Comparison of ENCODE assay signal across 20 mouse cellular contexts in genomic region chr1:189644700-189645345, GRCm38 (mm10). TPM values are rescaled to one million over a fixed set of nuclear protein-coding genes. Genes with fewer than 3 reads are reported as not detected.
A peak's percentile ranks its signal among the peaks of the same experiment; 100 is the strongest.
DNase-seq lines count a peak whose midpoint lies in the region; ATAC-seq and TF ChIP-seq lines count a peak whose summit lies in the region.
"Had no signal": no experiment of that assay in that cellular context is flagged by ENCODE, and none has a peak within 500 bp of the region (broad histone marks: within the 10 kb centered on the region; RNA-seq: fewer than 3 reads in every experiment).

No protein-coding gene starts in this region.

- TF ChIP-seq CTCF in midbrain, postnatal 0 days (IDR thresholded peaks at IDR 0.05) = no peak
- TF ChIP-seq CTCF in intestine, postnatal 0 days (IDR thresholded peaks at IDR 0.05; ENCODE audit: low read depth) = no peak

- H3K4me2 ChIP-seq in forebrain, embryonic 12.5 days = no peak overlapping the region
- H3K4me2 ChIP-seq in forebrain, embryonic 11.5 days (ENCODE audit: low read depth, low read length, severe bottlenecking) = no peak overlapping the region
- no peak overlapping the region for H3K4me2 ChIP-seq in forebrain, embryonic 15.5 days (replicated peaks)
- no peak overlapping the region for H3K4me2 ChIP-seq in midbrain, postnatal 0 days (ENCODE audit: low read depth, low read length, poor library complexity, severe bottlenecking)
- H3K4me2 ChIP-seq in intestine, postnatal 0 days (replicated peaks; ENCODE audit: low read depth) = no peak overlapping the region
- H3K4me2 ChIP-seq: heart, embryonic 11.5 days; neural tube, embryonic 12.5 days had no signal

- H3K27ac ChIP-seq in forebrain, embryonic 12.5 days = peak overlapping the region; percentile 68
- H3K27ac ChIP-seq in forebrain, embryonic 11.5 days (ENCODE audit: low read depth, low read length) = no peak overlapping the region
- H3K27ac ChIP-seq in forebrain, embryonic 15.5 days (replicated peaks) = peak overlapping the region; percentile 84
- H3K27ac ChIP-seq in midbrain, postnatal 0 days (ENCODE audit: low read depth, low read length) = peak overlapping the region; percentile 67
- no peak overlapping the region for H3K27ac ChIP-seq in intestine, postnatal 0 days (ENCODE audit: low read depth, low read length)
- H3K27ac ChIP-seq: kidney, postnatal 0 days; neural tube, embryonic 12.5 days had no signal

- H3K4me1 ChIP-seq in forebrain, embryonic 12.5 days = no peaks in the 10 kb centered on the region
- H3K4me1 ChIP-seq in forebrain, embryonic 11.5 days (replicated peaks; ENCODE audit: control insufficient read depth, insufficient read depth, low read length) = no peaks in the 10 kb centered on the region
- peaks cover 13% of the 10 kb centered on the region for H3K4me1 ChIP-seq in forebrain, embryonic 15.5 days
- H3K4me1 ChIP-seq in midbrain, postnatal 0 days (ENCODE audit: insufficient read depth, low read length) = no peaks in the 10 kb centered on the region
- no peaks in the 10 kb centered on the region for H3K4me1 ChIP-seq in intestine, postnatal 0 days (replicated peaks; ENCODE audit: control insufficient read depth, insufficient read depth, low read length)
- H3K4me1 ChIP-seq: neural tube, embryonic 12.5 days had no signal

- H3K36me3 ChIP-seq in forebrain, embryonic 12.5 days (replicated peaks) = peaks cover 86% of the 10 kb centered on the region
- H3K36me3 ChIP-seq in forebrain, embryonic 11.5 days (ENCODE audit: control insufficient read depth, insufficient read depth, low read length) = peaks cover 6% of the 10 kb centered on the region
- H3K36me3 ChIP-seq in forebrain, embryonic 15.5 days = peaks cover 3% of the 10 kb centered on the region; the same call in 1 of the 2 replicates
- H3K36me3 ChIP-seq in midbrain, postnatal 0 days (ENCODE audit: insufficient read depth, low read length) = no peaks in the 10 kb centered on the region
- H3K36me3 ChIP-seq in intestine, postnatal 0 days (ENCODE audit: control insufficient read depth, insufficient read depth) = peaks cover 39% of the 10 kb centered on the region

- H3K4me3 ChIP-seq in forebrain, embryonic 12.5 days (replicated peaks) = no peak overlapping the region
- H3K4me3 ChIP-seq in forebrain, embryonic 11.5 days (ENCODE audit: low read depth, low read length) = no peak overlapping the region
- H3K4me3 ChIP-seq in forebrain, embryonic 15.5 days = no peak overlapping the region
- H3K4me3 ChIP-seq in midbrain, postnatal 0 days (ENCODE audit: low read depth, low read length) = no peak overlapping the region
- H3K4me3 ChIP-seq in intestine, postnatal 0 days (ENCODE audit: low read depth, low read length) = no peak overlapping the region
- H3K4me3 ChIP-seq: neural tube, embryonic 12.5 days had no signal

- DNase-seq in forebrain, embryonic 11.5 days (ENCODE audit: low spot score) = no peak
- peak; percentile 30 to 32 for DNase-seq in layer of hippocampus, postnatal 10 days (ENCODE audit: low spot score in 2 of 2)
- DNase-seq in layer of hippocampus, postnatal 25 days (ENCODE audit: extremely low spot score in 1 of 2, low spot score in 1 of 2) = no peak
- peak; percentile 43 for DNase-seq in midbrain, postnatal 0 days (ENCODE audit: low spot score)
- DNase-seq in ovary, postnatal 14 days (ENCODE audit: low spot score) = no peak
- DNase-seq: adrenal gland, adult 2 months; cerebellum, adult 11 months; cerebellum, postnatal 25 days; gastrocnemius, postnatal 36 days; lung, adult 18-20 months; lung, postnatal 36 days; retina, postnatal 1 day; thymus, postnatal 36 days had no signal

- no peaks in the 10 kb centered on the region for H3K9me3 ChIP-seq in forebrain, embryonic 12.5 days
- H3K9me3 ChIP-seq in forebrain, embryonic 11.5 days (ENCODE audit: control insufficient read depth, low read length) = no peaks in the 10 kb centered on the region
- no peaks in the 10 kb centered on the region for H3K9me3 ChIP-seq in forebrain, embryonic 15.5 days
- no peaks in the 10 kb centered on the region for H3K9me3 ChIP-seq in midbrain, postnatal 0 days (ENCODE audit: low read length)
- H3K9me3 ChIP-seq in intestine, postnatal 0 days (ENCODE audit: control insufficient read depth) = no peaks in the 10 kb centered on the region
- H3K9me3 ChIP-seq: neural tube, embryonic 12.5 days had no signal

- 85% methylated on average over 3 of the region's 3 CpGs for WGBS in forebrain, embryonic 12.5 days
- WGBS in forebrain, embryonic 11.5 days = 82% methylated on average over 3 of the region's 3 CpGs
- WGBS in forebrain, embryonic 15.5 days = 47% methylated on average over 3 of the region's 3 CpGs
- WGBS in midbrain, postnatal 0 days = 44% methylated on average over 3 of the region's 3 CpGs
- WGBS in intestine, postnatal 0 days = 87% methylated on average over 3 of the region's 3 CpGs

- H3K9ac ChIP-seq in forebrain, embryonic 12.5 days = no peak overlapping the region
- no peak overlapping the region for H3K9ac ChIP-seq in forebrain, embryonic 11.5 days (ENCODE audit: low read length)
- H3K9ac ChIP-seq in forebrain, embryonic 15.5 days (replicated peaks) = no peak overlapping the region; the same call in 1 of the 2 replicates
- H3K9ac ChIP-seq in midbrain, postnatal 0 days (replicated peaks; ENCODE audit: low read length, poor library complexity, severe bottlenecking) = 0 out of 2 replicates have a peak overlapping the region, but pooled peaks have one; percentile 1
- no peak overlapping the region for H3K9ac ChIP-seq in intestine, postnatal 0 days (ENCODE audit: low read depth, low read length)
- H3K9ac ChIP-seq: neural tube, embryonic 12.5 days had no signal

- no peak for ATAC-seq in forebrain, embryonic 12.5 days (ENCODE audit: low FRiP score)
- no peak for ATAC-seq in forebrain, embryonic 11.5 days (replicated peaks; ENCODE audit: low FRiP score)
- peak; percentile 81 for ATAC-seq in forebrain, embryonic 15.5 days (replicated peaks)
- peak; percentile 68 for ATAC-seq in midbrain, postnatal 0 days (ENCODE audit: low FRiP score)
- no peak for ATAC-seq in intestine, postnatal 0 days
- ATAC-seq: intestine, embryonic 16.5 days had no signal

- H3K27me3 ChIP-seq in forebrain, embryonic 12.5 days = no peaks in the 10 kb centered on the region
- H3K27me3 ChIP-seq in forebrain, embryonic 11.5 days (ENCODE audit: control insufficient read depth, insufficient read depth, low read length) = no peaks in the 10 kb centered on the region
- no peaks in the 10 kb centered on the region for H3K27me3 ChIP-seq in forebrain, embryonic 15.5 days
- H3K27me3 ChIP-seq in midbrain, postnatal 0 days (ENCODE audit: insufficient read depth, low read length) = no peaks in the 10 kb centered on the region
- no peaks in the 10 kb centered on the region for H3K27me3 ChIP-seq in intestine, postnatal 0 days (replicated peaks; ENCODE audit: control insufficient read depth, insufficient read depth, low read length)
- H3K27me3 ChIP-seq: neural tube, embryonic 12.5 days had no signal

RNA-seq across cellular contexts. Expression of gene Cenpf, which starts 43.1 kb away (rescaled TPM):
- polyA plus RNA-seq in forebrain, embryonic 12.5 days (2016; fragmentation: Nextera tagmentation; extraction: Ambion mirVana) = 153 and 164 TPM in 2 replicates
- 127 and 150 TPM in 2 replicates for polyA plus RNA-seq in forebrain, embryonic 11.5 days (2014; fragmentation: Nextera tagmentation; extraction: Ambion mirVana)
- total RNA-seq in layer of hippocampus, postnatal 10 days (2021) = 1 to 10 TPM; 4.5 to 5.9 TPM
- total RNA-seq in layer of hippocampus, postnatal 25 days (2021) = 1 to 10 TPM in 1 of 2 experiments, under 1 TPM in 1; 0.99 to 2.1 TPM
- polyA plus RNA-seq in forebrain, embryonic 15.5 days (2015; fragmentation: Nextera tagmentation; extraction: Ambion mirVana) = 56.3 and 57.7 TPM in 2 replicates
- total RNA-seq in midbrain, postnatal 0 days (2014; rRNA removed) = 1.8 and 3.0 TPM in 2 replicates
- 4.3 and 6.8 TPM in 2 replicates for polyA plus RNA-seq in midbrain, postnatal 0 days (2015; fragmentation: Nextera tagmentation; extraction: Ambion mirVana)
- polyA plus RNA-seq in intestine, postnatal 0 days (2015; fragmentation: Nextera tagmentation; extraction: Ambion mirVana) = 17.8 and 18.9 TPM in 2 replicates

Comparison
In these comparisons a context has a peak if more than half of its experiments do, and no peak if none do; other contexts are left out.
1. ATAC-seq: peak in forebrain, embryonic 15.5 days (single experiment) and midbrain, postnatal 0 days (single experiment); none in forebrain, embryonic 12.5 days (single experiment), forebrain, embryonic 11.5 days (single experiment) and intestine, postnatal 0 days (single experiment).
2. H3K27ac ChIP-seq: peak in forebrain, embryonic 12.5 days (single experiment), forebrain, embryonic 15.5 days (single experiment) and midbrain, postnatal 0 days (single experiment); none in forebrain, embryonic 11.5 days (single experiment) and intestine, postnatal 0 days (single experiment).
3. DNase-seq: peak in layer of hippocampus, postnatal 10 days (2 of 2) and midbrain, postnatal 0 days (single experiment); none in forebrain, embryonic 11.5 days (single experiment), layer of hippocampus, postnatal 25 days (0 of 2) and ovary, postnatal 14 days (single experiment).